Mouse (Mus musculus) layer of hippocampus, adult 9-10 months (tissue): ENCODE results near the gene Dusp6.
"Not testable (repeated sequence)": the region's sequence is repeated elsewhere in the genome, so short reads cannot be mapped to it uniquely, and the experiment has no call there.

Experiments used
- DNase-seq: peaks from one replicate; pipeline ENCODE4 v3.0.0; 2022; ENCODE audit warnings: low spot score

The Dusp6 gene

GRCm38 (mm10) chr10:99262867-99263379, at the start of gene Dusp6:
Dusp6 (plus strand) TSS chr10:99263231.
- DNase-seq: peak; percentile 97

- DNase-seq: no peak
Measured at GRCm38 (mm10) chr10:99214421-99215299, 48.4 kb upstream of the Dusp6 start.

- not testable (repeated sequence) for DNase-seq
Measured at GRCm38 (mm10) chr10:99216570-99216969, 46.5 kb upstream of the Dusp6 start.

- DNase-seq: no peak
Measured at GRCm38 (mm10) chr10:99221540-99221939, 41.5 kb upstream of the Dusp6 start.

GRCm38 (mm10) chr10:99222726-99223125, 40.3 kb upstream of the Dusp6 start:
- DNase-seq: no peak

GRCm38 (mm10) chr10:99224218-99224617, 38.8 kb upstream of the Dusp6 start:
- no peak for DNase-seq

- no peak for DNase-seq
Measured at GRCm38 (mm10) chr10:99226782-99227181, 36.2 kb upstream of the Dusp6 start.

- DNase-seq: peak; percentile 16
Measured at GRCm38 (mm10) chr10:99227968-99228864, 34.8 kb upstream of the Dusp6 start.

GRCm38 (mm10) chr10:99229031-99229684, 33.9 kb upstream of the Dusp6 start:
- DNase-seq: no peak

- DNase-seq: no peak
Measured at GRCm38 (mm10) chr10:99232518-99233227, 30.4 kb upstream of the Dusp6 start.

GRCm38 (mm10) chr10:99234336-99234735, 28.7 kb upstream of the Dusp6 start:
- no peak for DNase-seq

GRCm38 (mm10) chr10:99235081-99235480, 27.9 kb upstream of the Dusp6 start:
- no peak for DNase-seq

GRCm38 (mm10) chr10:99237205-99237832, 25.7 kb upstream of the Dusp6 start:
- DNase-seq: no peak

GRCm38 (mm10) chr10:99238537-99238936, 24.5 kb upstream of the Dusp6 start:
- no peak for DNase-seq

GRCm38 (mm10) chr10:99241284-99241828, 21.7 kb upstream of the Dusp6 start:
- DNase-seq: no peak

- DNase-seq: peak; percentile 37
Measured at GRCm38 (mm10) chr10:99241829-99242711, 21.0 kb upstream of the Dusp6 start.

GRCm38 (mm10) chr10:99242721-99243120, 20.3 kb upstream of the Dusp6 start:
- no peak for DNase-seq

GRCm38 (mm10) chr10:99243907-99244489, 19.0 kb upstream of the Dusp6 start:
- DNase-seq: no peak

GRCm38 (mm10) chr10:99244655-99245260, 18.3 kb upstream of the Dusp6 start:
- no peak for DNase-seq
